Mouse (Mus musculus): ENCODE results near the gene Popdc2.

DNA sequence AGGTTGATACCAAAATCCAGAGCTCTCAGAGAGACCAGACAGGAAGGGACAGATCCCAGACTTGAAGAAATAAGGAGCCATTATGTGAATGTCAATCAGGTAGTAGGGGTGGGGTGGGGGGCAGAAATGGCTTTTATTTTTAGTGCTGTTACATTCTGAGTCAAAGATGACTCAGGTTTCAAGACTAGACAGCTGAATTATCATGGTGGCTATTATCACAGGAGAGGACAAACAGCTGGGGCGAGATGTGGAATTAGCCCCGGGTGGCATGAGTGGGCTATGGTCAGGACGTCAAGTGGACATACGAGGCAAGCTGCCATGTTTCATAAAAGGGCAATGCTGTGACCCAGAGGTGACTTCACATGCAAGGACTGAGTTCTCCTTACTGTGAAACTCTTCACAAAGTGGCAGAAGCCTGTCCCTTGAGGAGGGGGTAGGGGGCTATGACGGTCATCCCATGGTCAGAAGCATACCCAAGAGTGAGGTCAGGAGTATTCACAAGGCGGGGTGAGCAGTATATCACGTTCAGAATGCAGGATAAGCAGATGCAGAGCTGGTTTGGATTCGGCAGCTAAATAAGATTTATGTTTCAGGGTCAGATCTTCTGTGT is 27.4 kb downstream of the Popdc2 start:
- no peak for TF ChIP-seq CTCF (IDR thresholded peaks at IDR 0.05; ENCODE audit: extremely low read depth, insufficient read depth, insufficient read length, insufficient replicate concordance)
- TF ChIP-seq POLR2A (IDR thresholded peaks at IDR 0.05; ENCODE audit: low read depth, low read length), result no peak

Measured in spleen, adult 2 months (tissue).